In the genomic region with DNA sequence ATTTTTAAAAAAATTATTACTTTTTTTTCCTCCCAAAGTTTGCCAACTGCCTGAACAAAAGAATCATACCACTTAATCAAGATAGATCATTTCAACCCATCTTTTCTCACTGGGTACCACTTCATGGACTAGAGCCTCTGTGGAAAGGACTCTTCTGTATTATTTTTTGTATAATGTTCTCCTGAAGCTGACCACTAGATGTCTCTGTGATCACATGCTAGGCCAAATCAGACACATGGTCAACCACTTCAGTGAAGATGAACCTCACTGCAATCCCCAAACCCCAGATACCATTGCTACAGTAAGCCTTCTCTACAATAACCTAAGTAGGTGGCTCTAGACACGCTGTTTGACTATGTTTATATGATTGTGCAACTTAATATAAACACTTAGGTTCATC, we compare ENCODE assay signal across 8 mouse cellular contexts. TPM values are rescaled to one million over a fixed set of nuclear protein-coding genes. Genes with fewer than 3 reads are reported as not detected.
DNase-seq lines count a peak whose midpoint lies in the region; ATAC-seq and TF ChIP-seq lines count a peak whose summit lies in the region.
"Had no signal": no experiment of that assay in that cellular context is flagged by ENCODE, and none has a peak within 500 bp of the region (broad histone marks: within the 10 kb centered on the region; RNA-seq: fewer than 3 reads in every experiment).

No protein-coding gene starts in this region.

- H3K4me2 ChIP-seq in forebrain, embryonic 16.5 days (ENCODE audit: low read length), result no peak overlapping the region

- no peaks in the 10 kb centered on the region for H3K9me3 ChIP-seq in MEL (replicated peaks; ENCODE audit: insufficient read depth, low read length)
- H3K9me3 ChIP-seq in forebrain, embryonic 16.5 days (ENCODE audit: control insufficient read depth, low read length), result no peaks in the 10 kb centered on the region

- peak; percentile 33; the same call in 1 of the 2 replicates for ATAC-seq in forebrain, embryonic 16.5 days

- TF ChIP-seq RAD21 in MEL (IDR thresholded peaks at IDR 0.05; ENCODE audit: low read depth, low read length), result peak; percentile 32

- TF ChIP-seq POLR2A in MEL (IDR thresholded peaks at IDR 0.05; ENCODE audit: control insufficient read depth in 1 of 2, insufficient read depth in 1 of 2, low read depth in 1 of 2, low read length in 2 of 2, poor library complexity in 1 of 2), result no peak

- 61% methylated on average over 1 of the region's 1 CpGs for WGBS in forebrain, embryonic 16.5 days

- peak; percentile 35 to 49 for DNase-seq in layer of hippocampus, adult 2 months (ENCODE audit: low spot score in 2 of 2)
- DNase-seq in layer of hippocampus, adult 9-10 months (ENCODE audit: low spot score), result no peak
- DNase-seq in MEL (ENCODE audit: low read depth, low spot score), result peak; percentile 2
- DNase-seq in brain, adult 2 months (ENCODE audit: low read depth, low spot score), result peak; percentile 80
- DNase-seq in urinary bladder, postnatal 4 days (ENCODE audit: low spot score in 2 of 2), result no peak
- no peak for DNase-seq in gastrocnemius, postnatal 25 days
- DNase-seq: lung, postnatal 14 days had no signal

- no peak overlapping the region for H3K4me3 ChIP-seq in layer of hippocampus, adult 2 months
- no peak overlapping the region for H3K4me3 ChIP-seq in MEL (ENCODE audit: control insufficient read depth in 1 of 2, insufficient read depth in 1 of 2, low read depth in 2 of 2, low read length in 2 of 2)
- H3K4me3 ChIP-seq in forebrain, embryonic 16.5 days (replicated peaks; ENCODE audit: low read length), result no peak overlapping the region

- H3K9ac ChIP-seq in MEL (ENCODE audit: control insufficient read depth, low read depth, low read length, poor library complexity, severe bottlenecking), result no peak overlapping the region
- no peak overlapping the region for H3K9ac ChIP-seq in forebrain, embryonic 16.5 days (replicated peaks; ENCODE audit: low read depth, low read length)

- peak; percentile 82 for TF ChIP-seq CTCF in layer of hippocampus, adult 2 months (conservative IDR thresholded peaks at IDR 0.05)
- TF ChIP-seq CTCF in MEL (IDR thresholded peaks at IDR 0.05 in 2 of 3, conservative IDR thresholded peaks at IDR 0.05 in 1 of 3; ENCODE audit: control insufficient read depth in 1 of 3, insufficient read depth in 1 of 3, low read depth in 2 of 3, low read length in 3 of 3, poor library complexity in 1 of 3, severe bottlenecking in 1 of 3), result no peak; a peak in 1 of 6 replicates

- no peaks in the 10 kb centered on the region for H3K36me3 ChIP-seq in MEL (ENCODE audit: control insufficient read depth in 1 of 2, insufficient read depth in 2 of 2, low read length in 2 of 2)
- no peaks in the 10 kb centered on the region for H3K36me3 ChIP-seq in forebrain, embryonic 16.5 days (ENCODE audit: control insufficient read depth, insufficient read depth)

- no peaks in the 10 kb centered on the region for H3K79me2 ChIP-seq in MEL (ENCODE audit: control insufficient read depth, insufficient read depth, low read length, poor library complexity)

- no peaks in the 10 kb centered on the region for H3K4me1 ChIP-seq in MEL (ENCODE audit: control insufficient read depth in 1 of 2, insufficient read depth in 2 of 2, low read length in 2 of 2)
- no peaks in the 10 kb centered on the region for H3K4me1 ChIP-seq in forebrain, embryonic 16.5 days (replicated peaks; ENCODE audit: control insufficient read depth, insufficient read depth, low read length)

- H3K27ac ChIP-seq in layer of hippocampus, adult 2 months, result no peak overlapping the region
- H3K27ac ChIP-seq in MEL (ENCODE audit: control insufficient read depth, low read depth, low read length), result no peak overlapping the region
- no peak overlapping the region for H3K27ac ChIP-seq in forebrain, embryonic 16.5 days (ENCODE audit: low read length)

- no peak for TF ChIP-seq EP300 in MEL (IDR thresholded peaks at IDR 0.05; ENCODE audit: low read depth in 1 of 2, low read length in 2 of 2)

- H3K27me3 ChIP-seq in MEL (ENCODE audit: control insufficient read depth in 1 of 2, insufficient read depth in 2 of 2, low read length in 2 of 2), result no peaks in the 10 kb centered on the region
- H3K27me3 ChIP-seq in forebrain, embryonic 16.5 days (replicated peaks; ENCODE audit: control insufficient read depth, insufficient read depth, low read length), result no peaks in the 10 kb centered on the region

TF ChIP-seq in MEL, 35 proteins besides CTCF, POLR2A, EP300 and RAD21:
- TF ChIP-seq UBTF (IDR thresholded peaks at IDR 0.05; ENCODE audit: borderline replicate concordance, insufficient read depth, low read depth, low read length) (no peak), USF1 (IDR thresholded peaks at IDR 0.05; ENCODE audit: low read depth, low read length) (no peak), SMC3 (IDR thresholded peaks at IDR 0.05; ENCODE audit: low read depth, low read length) (peak; percentile 10; the same call in 1 of the 2 replicates), TAL1 (IDR thresholded peaks at IDR 0.05; ENCODE audit: low read length) (no peak)
TF ChIP-seq in MEL: peak in this region for 1.

RNA-seq across cellular contexts. Expression of a gene that starts 19.4 kb away (rescaled TPM):
- 10 to 100 TPM; 66.9 to 68.3 TPM for total RNA-seq in layer of hippocampus, adult 2 months (2021)
- not detected in 2 replicates for total RNA-seq in MEL (2012; rRNA removed)
- not detected for polyA plus RNA-seq in MEL (2012; ENCODE audit: insufficient read depth in 1 of 2, insufficient read length in 2 of 2, low read depth in 1 of 2, low replicate concordance in 2 of 2, missing spikeins in 1 of 2)
- polyA plus RNA-seq in forebrain, embryonic 16.5 days (2015; fragmentation: Nextera tagmentation; extraction: Ambion mirVana), result 26.5 and 30.9 TPM in 2 replicates
- under 1 TPM; 0.15 to 0.16 TPM for total RNA-seq in gastrocnemius, postnatal 25 days (2021)

Comparison
In these comparisons a context has a peak if more than half of its experiments do, and no peak if none do; other contexts are left out.
1. DNase-seq: peak in layer of hippocampus, adult 2 months (2 of 2), MEL (single experiment) and brain, adult 2 months (single experiment); none in layer of hippocampus, adult 9-10 months (single experiment), urinary bladder, postnatal 4 days (0 of 2) and gastrocnemius, postnatal 25 days (single experiment).
2. RNA of a gene that starts 19.4 kb away (total RNA-seq): 66.9 to 68.3 TPM in layer of hippocampus, adult 2 months; 0.15 to 0.16 TPM in gastrocnemius, postnatal 25 days and not detected in MEL; every median in the first group is over 10 times any median in the second.